Mouse (Mus musculus) lung, adult 18-20 months (tissue): ENCODE data around the gene Rpl36a.

ENCODE experiments used
- DNase-seq, 2 experiments: peaks; one replicate each; pipeline ENCODE4 v3.0.0; 2022; ENCODE audit warnings: mixed read lengths in 2 of 2

Rpl36a gene

DNA sequence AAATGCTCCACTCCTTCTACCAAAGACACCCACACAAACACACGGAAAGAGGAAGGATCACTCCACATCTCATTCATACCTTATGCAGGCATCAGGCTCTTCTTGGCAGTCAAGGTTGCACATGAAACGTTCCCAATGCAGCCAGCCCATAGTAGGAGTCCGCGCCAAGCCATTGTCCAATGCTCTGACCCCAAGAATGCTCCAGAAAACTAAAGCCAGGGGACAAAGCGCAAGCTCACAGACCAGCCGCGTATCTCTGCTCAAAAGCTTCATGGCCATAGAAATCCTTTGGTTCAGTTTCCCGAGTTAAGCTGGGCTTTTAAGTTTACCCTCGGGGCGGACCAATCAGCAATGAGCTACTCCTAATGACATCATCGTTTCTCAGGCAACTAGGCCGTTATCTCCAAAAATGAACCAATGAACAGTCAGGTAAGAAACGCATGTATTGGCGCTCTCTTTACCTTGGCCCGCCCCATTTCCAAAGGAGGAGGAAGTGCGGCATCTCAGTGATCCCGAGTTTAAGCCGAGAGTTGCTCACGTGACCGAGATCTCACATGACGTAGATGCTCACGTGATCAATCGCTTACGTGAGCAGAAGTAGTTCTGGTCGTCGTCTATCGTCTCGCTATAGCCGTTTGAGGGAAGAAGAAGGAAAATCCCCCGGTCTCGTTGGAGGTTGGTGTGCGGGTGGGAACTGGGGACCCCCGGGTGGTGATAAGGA lies 15.4 kb downstream of the Rpl36a start, which contains the start of the genes Gla and Hnrnph2:
TSS of gene Gla (minus strand) at position 467 of the 721 bp plus-strand sequence.
TSS of gene Hnrnph2 (plus strand) at position 521 of the 721 bp plus-strand sequence.
- DNase-seq: peak; percentile 93 to 94

GRCm38 (mm10) chrX:134601380-134602120 lies 16.1 kb downstream of the Rpl36a start:
- DNase-seq: no peak

GRCm38 (mm10) chrX:134609472-134609871 lies 24.0 kb downstream of the Rpl36a start:
- DNase-seq: no peak

- DNase-seq: no peak
Observed at GRCm38 (mm10) chrX:134610984-134611383, 25.5 kb downstream of the Rpl36a start.

DNA sequence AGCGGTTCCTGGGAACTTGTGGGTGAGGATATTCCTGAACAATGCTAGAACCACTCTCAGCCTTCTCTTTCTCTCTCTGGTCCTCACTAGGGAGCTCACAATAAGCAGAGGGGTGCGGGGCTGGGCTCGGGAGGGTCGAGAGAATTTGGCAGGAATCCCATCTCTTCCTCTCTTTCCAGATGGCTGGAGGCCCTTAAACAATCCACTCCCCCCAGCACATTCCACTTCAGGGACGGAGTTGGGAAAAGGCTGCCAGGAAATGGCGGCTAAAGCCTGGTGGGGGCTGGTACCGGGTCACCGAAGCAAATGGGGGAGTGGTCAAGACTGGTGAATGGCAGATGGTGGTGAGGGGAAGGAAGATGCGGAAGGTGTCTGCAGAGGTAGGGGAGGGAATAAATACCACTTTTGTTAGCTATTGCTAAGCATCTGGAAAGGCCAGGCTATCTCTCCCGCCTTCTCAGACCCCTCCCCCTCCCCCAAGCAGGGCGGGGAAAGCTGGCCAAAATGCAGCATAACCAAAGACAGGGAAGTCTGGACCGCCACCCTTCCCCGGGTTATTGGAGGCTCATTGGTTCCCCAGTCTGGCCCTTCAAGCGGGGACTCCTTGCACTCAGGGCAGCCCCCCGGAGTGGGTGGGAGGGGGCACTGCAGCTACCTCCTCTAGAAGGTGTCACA lies 27.0 kb downstream of the Rpl36a start:
- peak; percentile 48 to 60 for DNase-seq

DNA sequence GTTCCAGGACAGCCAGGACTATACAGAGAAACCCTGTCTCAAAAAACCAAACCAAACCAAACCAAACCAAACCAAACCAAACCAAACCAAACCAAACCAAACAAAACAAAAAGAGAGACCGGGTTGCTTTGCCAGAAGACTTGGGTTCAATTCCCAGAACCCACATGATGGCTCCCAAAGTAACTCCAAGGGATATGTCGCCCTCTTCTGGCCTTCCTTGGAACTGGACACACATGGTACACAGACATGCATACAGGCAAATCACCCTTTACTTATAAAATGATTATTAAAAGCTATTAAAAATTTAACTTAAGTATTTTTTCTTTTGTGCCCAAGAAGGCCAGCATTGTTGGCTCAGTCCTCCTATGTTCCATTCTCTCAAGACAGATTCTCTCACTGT lies 28.9 kb downstream of the Rpl36a start:
- peak in 1 of 2 experiments; percentile 6 for DNase-seq

DNA sequence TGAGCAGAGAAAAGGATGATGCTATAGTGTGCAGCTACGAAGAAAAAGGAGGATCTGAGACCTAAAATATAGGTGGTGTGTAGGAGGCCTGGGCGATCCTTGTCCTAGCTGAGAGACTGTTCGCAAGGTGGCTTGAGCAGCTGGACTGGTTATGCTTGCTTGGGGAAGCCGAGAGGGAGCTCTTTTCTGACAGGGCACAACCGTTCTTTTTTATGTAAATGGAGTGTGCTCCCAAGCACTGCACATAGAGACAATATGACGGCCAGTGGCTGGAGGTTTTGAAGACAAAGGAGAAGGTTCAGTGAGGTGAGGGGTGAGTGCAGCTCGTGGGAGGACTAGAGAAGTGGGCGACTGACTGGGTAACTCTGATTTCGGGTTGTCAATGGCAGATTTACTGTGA lies 34.2 kb downstream of the Rpl36a start:
- DNase-seq: no peak

- DNase-seq: no peak
Observed at GRCm38 (mm10) chrX:134620254-134620865, 34.9 kb downstream of the Rpl36a start.

GRCm38 (mm10) chrX:134621685-134622084 lies 36.2 kb downstream of the Rpl36a start:
- no peak for DNase-seq

GRCm38 (mm10) chrX:134623350-134623749 lies 37.9 kb downstream of the Rpl36a start:
- no peak for DNase-seq

GRCm38 (mm10) chrX:134628200-134628599 lies 42.7 kb downstream of the Rpl36a start:
- no peak for DNase-seq

- DNase-seq: no peak
Observed at GRCm38 (mm10) chrX:134632710-134633109, 47.3 kb downstream of the Rpl36a start.

- no peak for DNase-seq
Observed at GRCm38 (mm10) chrX:134635111-134635510, 49.7 kb downstream of the Rpl36a start.

GRCm38 (mm10) chrX:134635860-134636259 lies 50.4 kb downstream of the Rpl36a start:
- peak in 1 of 2 experiments; percentile 9 for DNase-seq
